Mouse (Mus musculus): ENCODE measurements around the gene Kcnmb3.

- no peak for TF ChIP-seq CTCF (IDR thresholded peaks at IDR 0.05)
- no peak for TF ChIP-seq EP300 (IDR thresholded peaks at IDR 0.05)
Measured at GRCm38 (mm10) chr3:32428361-32428760, 63.7 kb downstream of the Kcnmb3 start.
